Mouse (Mus musculus) frontal cortex, postnatal 25 days (tissue): Measurements from ENCODE around the gene St6gal1.

ENCODE experiments used
- DNase-seq, 2 experiments: peaks; one replicate each; pipeline ENCODE4 v3.0.0; 2022; ENCODE audit warnings: low spot score in 2 of 2

St6gal1 gene

GRCm38 (mm10) chr16:23250556-23251444 is 26.3 kb downstream of the St6gal1 start:
- DNase-seq, result no peak

- DNase-seq, result no peak
Observed at GRCm38 (mm10) chr16:23251445-23251773, 26.9 kb downstream of the St6gal1 start.

GRCm38 (mm10) chr16:23253620-23254019 is 29.1 kb downstream of the St6gal1 start:
- DNase-seq, result no peak

GRCm38 (mm10) chr16:23254062-23254461 is 29.5 kb downstream of the St6gal1 start:
- DNase-seq, result no peak

- DNase-seq, result no peak
Observed at GRCm38 (mm10) chr16:23256638-23257037, 32.1 kb downstream of the St6gal1 start.

GRCm38 (mm10) chr16:23258429-23258822 is 33.9 kb downstream of the St6gal1 start:
- DNase-seq, result no peak

GRCm38 (mm10) chr16:23258823-23259457 is 34.4 kb downstream of the St6gal1 start:
- no peak for DNase-seq

- no peak for DNase-seq
Observed at GRCm38 (mm10) chr16:23259580-23259979, 35.0 kb downstream of the St6gal1 start.

- DNase-seq, result no peak
Observed at GRCm38 (mm10) chr16:23262131-23262768, 37.7 kb downstream of the St6gal1 start.

GRCm38 (mm10) chr16:23262846-23263245 is 38.3 kb downstream of the St6gal1 start:
- DNase-seq, result no peak

GRCm38 (mm10) chr16:23264999-23265398 is 40.5 kb downstream of the St6gal1 start:
- DNase-seq, result no peak

GRCm38 (mm10) chr16:23265481-23265880 is 40.9 kb downstream of the St6gal1 start:
- no peak for DNase-seq

GRCm38 (mm10) chr16:23266293-23266692 is 41.8 kb downstream of the St6gal1 start:
- no peak for DNase-seq

GRCm38 (mm10) chr16:23266896-23267295 is 42.4 kb downstream of the St6gal1 start:
- DNase-seq, result no peak

GRCm38 (mm10) chr16:23268231-23268630 is 43.7 kb downstream of the St6gal1 start:
- no peak for DNase-seq

GRCm38 (mm10) chr16:23269056-23269983 is 44.8 kb downstream of the St6gal1 start:
- DNase-seq, result no peak

GRCm38 (mm10) chr16:23269984-23270912 is 45.7 kb downstream of the St6gal1 start:
- DNase-seq, result no peak

GRCm38 (mm10) chr16:23270913-23271253 is 46.3 kb downstream of the St6gal1 start:
- no peak for DNase-seq

GRCm38 (mm10) chr16:23271746-23272520 is 47.4 kb downstream of the St6gal1 start:
- no peak for DNase-seq
